Mouse (Mus musculus) lung, adult 18-20 months (tissue): ENCODE data around the gene Uqcrfs1.

Experiments
- DNase-seq, 2 experiments: peaks; one replicate each; pipeline ENCODE4 v3.0.0; 2022; ENCODE audit warnings: mixed read lengths in 2 of 2

Uqcrfs1 gene

GRCm38 (mm10) chr13:30544856-30545604 lies at the start of gene Uqcrfs1:
Uqcrfs1 (minus strand) TSS chr13:30545362.
- peak; percentile 97 to 98 for DNase-seq

GRCm38 (mm10) chr13:30585786-30586185 lies 40.6 kb upstream of the Uqcrfs1 start:
- no peak for DNase-seq

GRCm38 (mm10) chr13:30582541-30582940 lies 37.4 kb upstream of the Uqcrfs1 start:
- DNase-seq: peak; percentile 52

GRCm38 (mm10) chr13:30578806-30579205 lies 33.6 kb upstream of the Uqcrfs1 start:
- DNase-seq: no peak

GRCm38 (mm10) chr13:30576819-30577218 lies 31.7 kb upstream of the Uqcrfs1 start:
- DNase-seq: peak; percentile 19 to 33

GRCm38 (mm10) chr13:30572971-30573370 lies 27.8 kb upstream of the Uqcrfs1 start:
- DNase-seq: no peak

- DNase-seq: no peak
These were observed 25.0 kb upstream of the Uqcrfs1 start for GRCm38 (mm10) chr13:30570182-30570581.

GRCm38 (mm10) chr13:30567571-30567970 lies 22.4 kb upstream of the Uqcrfs1 start:
- DNase-seq: peak; percentile 30 to 36

- peak; percentile 33 to 49 for DNase-seq
These were observed 21.6 kb upstream of the Uqcrfs1 start for GRCm38 (mm10) chr13:30566767-30567166.

- DNase-seq: no peak
These were observed 15.4 kb upstream of the Uqcrfs1 start for GRCm38 (mm10) chr13:30560603-30561002.

GRCm38 (mm10) chr13:30560052-30560451 lies 14.9 kb upstream of the Uqcrfs1 start:
- no peak for DNase-seq

- no peak for DNase-seq
These were observed 12.6 kb upstream of the Uqcrfs1 start for GRCm38 (mm10) chr13:30557751-30558150.

GRCm38 (mm10) chr13:30553051-30553587 lies 8.0 kb upstream of the Uqcrfs1 start:
- DNase-seq: no peak

- DNase-seq: peak; percentile 35 to 36
These were observed 4.2 kb upstream of the Uqcrfs1 start for GRCm38 (mm10) chr13:30549339-30549738.

- DNase-seq: peak; percentile 84 to 91
These were observed 3.7 kb upstream of the Uqcrfs1 start for GRCm38 (mm10) chr13:30548835-30549234.

GRCm38 (mm10) chr13:30530761-30531160 lies 14.4 kb downstream of the Uqcrfs1 start:
- DNase-seq: peak in 1 of 2 experiments; percentile 49

- peak; percentile 26 to 33 for DNase-seq
These were observed 20.2 kb downstream of the Uqcrfs1 start for GRCm38 (mm10) chr13:30524961-30525360.

- DNase-seq: peak; percentile 13 to 14
These were observed 21.2 kb downstream of the Uqcrfs1 start for GRCm38 (mm10) chr13:30523971-30524370.

- DNase-seq: no peak
These were observed 21.8 kb downstream of the Uqcrfs1 start for GRCm38 (mm10) chr13:30523246-30523891.

GRCm38 (mm10) chr13:30521282-30521902 lies 23.8 kb downstream of the Uqcrfs1 start:
- no peak for DNase-seq

- DNase-seq: no peak
These were observed 27.0 kb downstream of the Uqcrfs1 start for GRCm38 (mm10) chr13:30518191-30518590.

- DNase-seq: no peak
These were observed 37.5 kb downstream of the Uqcrfs1 start for GRCm38 (mm10) chr13:30507651-30508050.

GRCm38 (mm10) chr13:30501860-30502395 lies 43.2 kb downstream of the Uqcrfs1 start:
- DNase-seq: no peak
